Mouse (Mus musculus): ENCODE measurements around the gene Mamdc2. TPM values are rescaled to one million over a fixed set of nuclear protein-coding genes. Genes with fewer than 3 reads are reported as not detected.

Gene Mamdc2
- not detected for polyA plus RNA-seq (2017; shearing (Covaris generic))

DNA sequence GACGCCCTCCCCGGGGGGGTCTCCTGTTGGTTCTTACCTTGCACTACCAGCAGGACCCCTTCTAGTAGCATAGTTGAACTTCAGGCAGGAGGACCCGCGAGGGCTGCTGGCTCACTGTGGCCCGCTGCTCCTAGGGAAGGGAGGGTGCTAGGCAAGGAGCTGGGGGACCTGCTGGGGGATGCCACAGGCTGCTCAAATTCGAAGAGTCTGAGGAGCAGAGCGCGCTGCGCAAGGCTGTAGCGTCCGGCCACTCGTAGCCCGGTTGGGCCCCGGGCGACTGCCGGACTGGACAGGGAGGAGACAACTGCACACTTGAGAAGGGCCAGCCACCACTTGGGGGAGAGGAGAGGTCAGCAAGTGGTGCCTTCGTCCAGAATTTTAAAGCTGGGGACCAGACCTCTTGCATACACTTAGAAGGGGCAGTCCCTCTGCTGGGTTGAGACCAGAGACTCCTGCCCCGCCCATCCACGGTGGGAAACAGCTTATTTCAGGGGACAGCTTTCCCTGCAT is at the start of gene Mamdc2:
Gene Mamdc2, minus strand, starts transcription at position 455 of the 510 bp plus-strand sequence.

GRCm38 (mm10) chr19:23273355-23274053 is 174.7 kb downstream of the Mamdc2 start, which contains the start of gene Smc5:
Gene Smc5, minus strand, starts transcription at chr19:23273897.

Other genes starting within 250 kb of the Mamdc2 start
- gene Smc5, start 174.5 kb downstream of the Mamdc2 start, polyA plus RNA-seq (2017; shearing (Covaris generic)), result 49.1 TPM
- not detected for gene 1700028P14Rik, start 204.4 kb upstream of the Mamdc2 start, polyA plus RNA-seq (2017; shearing (Covaris generic))
- gene Ptar1, start 239.0 kb upstream of the Mamdc2 start, polyA plus RNA-seq (2017; shearing (Covaris generic)), result 9.5 TPM